Mouse (Mus musculus) intestine, embryonic 14.5 days (tissue): Measurements from ENCODE around the gene Psd4. TPM values are rescaled to one million over a fixed set of nuclear protein-coding genes. Genes with fewer than 3 reads are reported as not detected.

Source experiments
- ATAC-seq: fragments of 200-750 bp; cut with Nextera tagmentation; replicated peaks from 2 replicates; pipeline ENCODE4 v1.8.0; 2017; ENCODE audit warnings: low read depth, moderate number of reproducible peaks, moderate TSS enrichment, moderate library complexity; ENCODE audit not compliant: low FRiP score, low TSS enrichment
- DNase-seq: peaks from one replicate; pipeline ENCODE4 v3.0.0-alpha.2; 2018; ENCODE audit warnings: low spot score
- H3K27ac ChIP-seq: fragments of 300-500 bp; sonication (generic); 2 replicates; pipeline ENCODE4 v1.5.1; 2014; ENCODE audit warnings: low read depth, mild to moderate bottlenecking, control low read depth
- H3K27me3 ChIP-seq: fragments of 300-500 bp; sonication (generic); replicated peaks from 2 replicates; pipeline ENCODE4 v1.6.1; 2014; ENCODE audit warnings: low read length, control low read depth; ENCODE audit not compliant: control insufficient read depth, insufficient read depth
- H3K36me3 ChIP-seq: fragments of 300-500 bp; sonication (generic); 2 replicates; pipeline ENCODE4 v1.6.1; 2014; ENCODE audit warnings: low read length, control low read depth; ENCODE audit not compliant: control insufficient read depth, insufficient read depth
- H3K4me1 ChIP-seq: fragments of 300-500 bp; sonication (generic); replicated peaks from 2 replicates; pipeline ENCODE4 v1.6.1; 2014; ENCODE audit warnings: low read length, control low read depth, mixed read lengths; ENCODE audit not compliant: control insufficient read depth, insufficient read depth
- H3K4me2 ChIP-seq: fragments of 300-500 bp; sonication (generic); 2 replicates; pipeline ENCODE4 v1.6.1; 2014; ENCODE audit warnings: low read length
- H3K4me3 ChIP-seq: fragments of 300-500 bp; sonication (generic); 2 replicates; pipeline ENCODE4 v1.5.1; 2014; ENCODE audit warnings: low read depth, low read length, control low read depth, mixed read lengths
- H3K9ac ChIP-seq: fragments of 300-500 bp; sonication (generic); 2 replicates; pipeline ENCODE4 v1.6.1; 2014; ENCODE audit warnings: mild to moderate bottlenecking, low read length
- H3K9me3 ChIP-seq: fragments of 300-500 bp; sonication (generic); 2 replicates; pipeline ENCODE4 v1.6.1; 2016; ENCODE audit warnings: low read length, control low read depth; ENCODE audit not compliant: control insufficient read depth
- WGBS: fragments of 180-500 bp; shearing (Covaris S2); extraction: QIAGEN DNeasy Blood & Tissue Kit; methylation state at CpG from one replicate; pipeline ENCODE4 v1.1.7; 2014; 5-methylcytosine and 5-hydroxymethylcytosine counted together
- polyA plus RNA-seq: library from polyadenylated mRNA; unstranded; fragments of >200 nt; fragmentation: Nextera tagmentation; extraction: Ambion mirVana; gene quantifications from 2 replicates; pipeline ENCODE4 v1.2.1, GENCODE M21; 2014

Gene Psd4
- polyA plus RNA-seq, 1 experiment from 2014 or later, result 7.0 TPM

DNA sequence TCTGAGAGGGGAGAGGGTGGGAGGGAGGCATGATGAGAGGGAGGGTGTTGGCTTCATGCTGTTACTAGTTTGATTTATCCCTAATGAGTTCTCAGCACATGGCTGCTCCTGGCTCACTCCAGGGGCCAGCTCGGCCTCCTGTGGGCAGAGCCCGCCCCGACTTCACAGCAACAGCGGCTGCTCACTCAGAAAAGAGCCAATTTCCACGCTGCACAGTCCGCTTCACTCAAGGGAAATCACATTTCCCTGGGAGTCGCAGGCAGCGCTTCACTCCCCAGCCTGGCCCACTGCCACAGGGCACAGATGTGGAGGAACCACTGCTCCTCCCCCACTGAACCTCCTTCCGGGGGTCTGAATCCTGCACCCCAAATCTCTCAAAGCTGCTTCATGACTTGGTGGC is 49.3 kb downstream of the Psd4 start:
- H3K4me2 ChIP-seq, result no peak overlapping the region
- no peak overlapping the region for H3K27ac ChIP-seq
- no peaks in the 10 kb centered on the region for H3K9me3 ChIP-seq
- no peak for DNase-seq
- no peaks in the 10 kb centered on the region for H3K36me3 ChIP-seq
- H3K4me3 ChIP-seq, result no peak overlapping the region
- H3K27me3 ChIP-seq, result no peaks in the 10 kb centered on the region
- ATAC-seq, result no peak
- 27% methylated on average over 9 of the region's 9 CpGs for WGBS
- no peak overlapping the region for H3K9ac ChIP-seq
- peaks cover 9% of the 10 kb centered on the region; the same call in 1 of the 2 replicates for H3K4me1 ChIP-seq

DNA sequence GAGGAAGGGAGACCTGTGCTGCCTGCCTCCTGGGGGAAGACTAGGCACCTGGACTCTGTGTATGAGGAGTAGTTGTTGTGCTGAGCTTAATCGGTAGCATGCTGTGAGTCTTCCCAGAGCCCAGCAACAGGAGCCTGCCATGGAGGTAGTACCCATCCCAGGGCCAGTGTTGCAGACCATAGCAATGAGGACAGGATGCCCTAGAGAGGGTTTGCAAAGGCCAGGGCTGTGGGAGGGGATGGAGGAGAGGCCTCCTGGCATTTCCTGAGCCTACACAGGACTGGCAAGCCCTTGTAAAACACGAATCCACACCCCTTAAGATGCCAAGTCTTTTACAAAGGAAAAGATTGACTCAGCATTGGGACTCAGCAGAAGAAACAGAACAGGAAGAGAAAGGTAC is 49.7 kb downstream of the Psd4 start:
- Histone ChIP-seq H3K4me1 (peaks cover 9% of the 10 kb centered on the region; the same call in 1 of the 2 replicates), H3K27me3 (no peaks in the 10 kb centered on the region), H3K4me2 (no peak overlapping the region), H3K9me3 (no peaks in the 10 kb centered on the region), H3K9ac (no peak overlapping the region), H3K4me3 (no peak overlapping the region), H3K27ac (no peak overlapping the region), H3K36me3 (no peaks in the 10 kb centered on the region)
- 11% methylated on average over 2 of the region's 2 CpGs for WGBS
- no peak for ATAC-seq
- no peak for DNase-seq

DNA sequence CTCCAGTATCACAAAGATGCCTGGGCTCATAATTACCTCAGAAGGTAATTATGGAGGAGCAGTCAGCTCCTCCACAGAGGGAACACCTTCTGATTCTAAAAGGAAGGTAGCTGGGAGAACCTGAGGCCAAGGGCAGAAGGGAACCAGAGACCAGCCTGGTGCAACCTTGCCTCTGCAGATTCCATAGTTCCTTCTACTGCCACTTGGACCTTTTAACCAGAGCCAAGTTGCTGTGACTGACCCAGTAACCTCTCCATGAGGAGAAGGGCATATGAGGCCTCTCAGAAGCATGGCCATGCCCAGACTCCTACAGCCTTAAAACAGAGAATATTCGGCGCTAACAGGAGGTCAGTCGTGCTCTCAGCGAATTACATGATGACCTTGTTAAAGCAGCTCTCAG is 50.2 kb downstream of the Psd4 start:
- Histone ChIP-seq H3K27ac (no peak overlapping the region), H3K4me2 (no peak overlapping the region), H3K4me3 (no peak overlapping the region), H3K36me3 (no peaks in the 10 kb centered on the region), H3K27me3 (no peaks in the 10 kb centered on the region), H3K9ac (no peak overlapping the region), H3K4me1 (peaks cover 9% of the 10 kb centered on the region; the same call in 1 of the 2 replicates), H3K9me3 (no peaks in the 10 kb centered on the region)
- WGBS, result 88% methylated on average over 4 of the region's 4 CpGs
- DNase-seq (no peak), ATAC-seq (no peak)

DNA sequence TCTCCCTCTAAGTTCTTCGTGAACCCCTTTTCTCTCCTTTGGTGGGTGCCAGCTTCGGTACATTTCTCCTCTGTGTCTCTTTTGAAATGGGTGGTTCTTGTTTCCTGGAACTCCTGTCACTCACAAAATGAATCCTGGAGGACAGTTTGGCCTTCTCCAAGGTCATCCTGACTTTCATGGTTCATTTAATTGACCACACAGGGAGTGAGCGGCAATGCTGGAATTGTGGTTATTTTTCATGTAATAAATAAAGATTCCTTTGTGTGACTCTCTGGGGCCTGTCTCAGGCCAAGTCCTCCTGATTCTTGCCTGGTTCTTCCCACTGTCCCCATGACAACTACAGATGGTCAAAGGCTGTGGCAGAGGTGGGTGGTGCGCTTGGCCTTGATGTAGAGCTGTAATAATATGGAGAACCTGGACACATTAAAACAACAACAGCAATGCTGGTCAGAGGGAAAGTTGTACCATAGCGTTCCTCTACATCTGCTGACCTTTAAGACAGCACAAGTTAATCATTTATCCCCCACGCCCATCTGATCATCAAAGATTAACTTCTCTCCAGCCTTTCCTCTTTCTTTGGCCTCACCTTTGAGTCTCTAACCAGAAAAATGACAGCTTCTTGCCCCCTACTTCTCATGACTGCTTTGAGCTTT is 54.0 kb downstream of the Psd4 start:
- H3K4me3 ChIP-seq, result no peak overlapping the region
- H3K27ac ChIP-seq, result no peak overlapping the region
- DNase-seq (no peak), ATAC-seq (peak; percentile 50; the same call in 1 of the 2 replicates)
- H3K27me3 ChIP-seq, result no peaks in the 10 kb centered on the region
- peaks cover 7% of the 10 kb centered on the region; the same call in 1 of the 2 replicates for H3K4me1 ChIP-seq
- WGBS, result 88% methylated on average over 6 of the region's 6 CpGs
- H3K4me2 ChIP-seq, result no peak overlapping the region
- no peaks in the 10 kb centered on the region for H3K36me3 ChIP-seq
- no peak overlapping the region for H3K9ac ChIP-seq
- H3K9me3 ChIP-seq, result no peaks in the 10 kb centered on the region

DNA sequence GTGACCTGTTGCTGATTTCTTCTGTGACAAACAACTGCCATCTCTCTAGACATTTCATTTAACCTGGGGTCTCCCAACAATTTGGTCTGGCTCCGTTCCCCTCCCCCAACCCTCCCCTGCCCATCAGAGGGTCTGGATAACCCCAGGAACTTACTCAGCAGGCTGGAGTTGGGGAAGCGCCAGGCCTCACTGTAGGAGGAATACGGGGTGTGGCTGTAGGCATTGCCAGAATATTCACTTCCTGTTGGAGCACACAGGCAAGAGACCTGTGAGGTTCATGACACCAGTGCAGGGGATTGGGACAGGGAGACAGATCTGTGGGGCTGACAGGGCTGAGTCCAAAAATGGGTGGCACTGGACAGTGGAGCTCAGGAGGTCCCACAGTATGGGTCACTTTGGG is 55.4 kb downstream of the Psd4 start:
- ATAC-seq (no peak), DNase-seq (no peak)
- Histone ChIP-seq H3K9ac (no peak overlapping the region), H3K9me3 (no peaks in the 10 kb centered on the region), H3K36me3 (no peaks in the 10 kb centered on the region), H3K4me2 (no peak overlapping the region), H3K4me1 (0 out of 2 replicates have a peak, but pooled peaks cover 3% of the 10 kb centered on the region), H3K27ac (no peak overlapping the region), H3K27me3 (no peaks in the 10 kb centered on the region), H3K4me3 (no peak overlapping the region)
- WGBS, result 56% methylated on average over 3 of the region's 3 CpGs

DNA sequence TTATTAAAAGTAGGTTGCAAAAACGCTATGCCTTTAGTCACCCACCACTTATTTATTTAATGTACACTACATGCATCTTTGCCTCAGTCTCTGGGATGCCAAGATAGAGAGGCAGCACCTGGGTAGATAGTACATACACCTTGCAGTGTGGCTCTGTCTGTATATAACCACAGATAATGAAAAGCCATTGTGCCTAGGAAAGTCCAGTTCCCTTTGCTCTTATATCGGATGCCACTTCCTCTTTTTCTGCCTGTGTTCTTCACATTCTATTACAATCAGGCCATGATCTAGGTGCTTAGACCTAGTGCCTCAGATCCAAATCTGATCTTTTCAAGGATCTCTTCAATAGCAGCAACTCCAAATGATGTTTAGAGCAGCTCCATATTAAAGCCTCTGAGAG is 58.2 kb downstream of the Psd4 start:
- H3K4me2 ChIP-seq, result no peak overlapping the region
- no peaks in the 10 kb centered on the region for H3K27me3 ChIP-seq
- no peaks in the 10 kb centered on the region for H3K9me3 ChIP-seq
- 0 out of 2 replicates have a peak overlapping the region, but pooled peaks have one; percentile 59 for H3K27ac ChIP-seq
- no peak for DNase-seq
- ATAC-seq, result no peak
- no peaks in the 10 kb centered on the region for H3K36me3 ChIP-seq
- H3K4me3 ChIP-seq, result no peak overlapping the region
- H3K9ac ChIP-seq, result no peak overlapping the region
- 0 out of 2 replicates have a peak, but pooled peaks cover 3% of the 10 kb centered on the region for H3K4me1 ChIP-seq
- WGBS, result 83% methylated on average over 2 of the region's 2 CpGs

DNA sequence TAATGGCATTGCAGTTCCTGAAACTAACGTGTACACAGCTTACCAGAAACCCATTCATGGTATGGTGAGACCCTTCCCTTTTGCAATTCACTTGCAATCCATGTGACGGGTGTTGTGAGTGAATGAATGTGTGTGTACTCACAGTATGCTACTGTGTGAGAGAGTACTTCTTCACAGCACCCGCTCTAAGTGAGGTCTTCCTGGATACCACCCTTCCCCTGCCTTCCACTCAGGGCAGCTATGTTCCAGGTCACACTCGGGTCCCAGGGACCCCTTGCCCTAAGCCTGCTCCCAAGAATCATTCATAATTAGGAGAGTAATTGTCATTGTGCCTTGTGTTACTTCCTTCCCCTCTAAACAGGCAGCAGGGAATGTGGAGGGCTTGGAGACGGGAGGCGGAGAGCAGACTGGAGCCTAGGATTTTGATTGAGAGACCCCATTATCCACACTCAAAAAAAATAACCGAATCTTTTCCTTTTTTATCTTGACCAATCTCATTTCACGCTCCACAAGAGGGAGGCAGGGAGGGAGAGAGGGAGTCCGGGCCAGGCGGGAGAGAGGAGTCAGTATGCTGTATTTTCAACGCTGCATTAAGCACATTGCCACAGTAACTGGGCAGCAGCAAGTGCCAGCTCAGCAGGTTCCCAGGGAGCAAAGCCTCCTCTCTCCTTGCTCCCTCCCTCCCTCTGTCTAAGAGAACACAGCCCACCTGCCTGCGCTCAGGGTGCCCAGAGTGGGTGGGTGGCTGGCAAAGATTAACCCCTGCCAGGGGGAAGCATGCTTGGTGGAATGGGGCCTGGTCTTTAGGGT is 60.7 kb downstream of the Psd4 start:
- Histone ChIP-seq H3K4me3 (no peak overlapping the region), H3K27ac (no peak overlapping the region)
- no peak; the same call in 1 of the 2 replicates for ATAC-seq

DNA sequence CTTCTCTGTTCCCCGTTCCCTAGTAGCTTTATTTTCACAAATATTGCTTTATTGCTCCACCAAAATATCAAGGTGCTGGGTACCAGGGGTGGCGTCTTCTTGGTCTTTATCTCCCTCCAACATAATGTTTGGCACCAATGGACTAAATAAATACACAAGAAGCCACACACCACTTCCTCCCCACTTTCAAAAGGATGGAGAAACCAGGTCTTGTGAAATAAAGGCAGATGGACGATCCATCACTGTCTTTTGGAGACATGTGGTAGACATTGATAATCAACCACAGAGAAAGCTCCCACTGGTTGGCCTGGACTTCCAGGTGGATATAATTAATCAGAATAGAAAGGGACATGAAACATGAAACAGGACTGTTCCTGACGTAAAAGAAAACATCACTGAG is 62.4 kb downstream of the Psd4 start:
- DNase-seq (no peak), ATAC-seq (no peak)
- no peak overlapping the region for H3K4me2 ChIP-seq
- WGBS, result 84% methylated on average over 4 of the region's 4 CpGs
- no peak overlapping the region for H3K27ac ChIP-seq
- H3K4me1 ChIP-seq, result no peaks in the 10 kb centered on the region
- H3K9me3 ChIP-seq, result no peaks in the 10 kb centered on the region
- no peaks in the 10 kb centered on the region for H3K36me3 ChIP-seq
- H3K4me3 ChIP-seq, result no peak overlapping the region
- H3K9ac ChIP-seq, result no peak overlapping the region
- no peaks in the 10 kb centered on the region for H3K27me3 ChIP-seq

More for the DNA sequence above, 60.7 kb downstream of the Psd4 start:
- 52% methylated on average over 12 of the region's 12 CpGs for whole genome bisulfite sequencing
- no peak overlapping the region for H3K9ac ChIP-seq
- H3K4me1 ChIP-seq, result no peaks in the 10 kb centered on the region
- no peak for DNase-seq
- no peaks in the 10 kb centered on the region for H3K9me3 ChIP-seq
- H3K36me3 ChIP-seq, result no peaks in the 10 kb centered on the region
- no peak overlapping the region for H3K4me2 ChIP-seq
- no peaks in the 10 kb centered on the region for H3K27me3 ChIP-seq
